In the genomic region with DNA sequence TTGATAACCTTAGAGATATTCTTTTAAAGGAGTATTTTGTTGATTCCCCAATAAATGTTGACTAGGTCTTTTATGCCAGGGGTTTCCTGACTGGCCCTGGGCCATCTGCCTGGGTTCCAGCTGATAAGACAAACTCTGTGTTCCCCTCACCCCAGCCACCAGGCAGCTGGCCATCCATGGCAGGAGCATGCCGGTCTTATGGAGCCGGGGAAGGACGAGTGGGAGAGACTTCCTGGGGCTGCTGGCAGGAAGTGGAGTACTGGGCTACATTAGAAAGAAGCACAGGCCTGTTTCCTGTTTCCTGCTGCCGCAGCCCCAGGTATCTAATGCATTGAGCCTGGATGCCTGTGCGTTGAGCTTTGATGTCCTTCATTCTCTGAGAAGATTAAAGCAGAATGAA, we compare ENCODE assay signal across 10 mouse cellular contexts.
A peak's percentile ranks its signal among the peaks of the same experiment; 100 is the strongest.
DNase-seq lines count a peak whose midpoint lies in the region; ATAC-seq and TF ChIP-seq lines count a peak whose summit lies in the region.
"Had no signal": no experiment of that assay in that cellular context is flagged by ENCODE, and none has a peak within 500 bp of the region (broad histone marks: within the 10 kb centered on the region; RNA-seq: fewer than 3 reads in every experiment).

No protein-coding gene starts in this region.

- peak; percentile 74 for ATAC-seq in CD4-positive, CD25-positive, alpha-beta regulatory T cell, adult 4 months
- ATAC-seq: intestine, embryonic 16.5 days had no signal

- H3K27ac ChIP-seq in kidney, adult 2 months (ENCODE audit: insufficient read depth, low read depth, low read length): no peak overlapping the region
- peak overlapping the region; percentile 40 for H3K27ac ChIP-seq in embryonic facial prominence, embryonic 10.5 days (replicated peaks)
- H3K27ac ChIP-seq: neural tube, embryonic 15.5 days had no signal

- peaks cover 3% of the 10 kb centered on the region; the same call in 1 of the 2 replicates for H3K36me3 ChIP-seq in kidney, adult 2 months (ENCODE audit: control insufficient read depth, insufficient read depth, low read length)
- H3K36me3 ChIP-seq in embryonic facial prominence, embryonic 10.5 days (replicated peaks): no peaks in the 10 kb centered on the region

- DNase-seq in kidney, adult 2 months: peak; percentile 30
- no peak for DNase-seq in kidney, adult 18-20 months
- DNase-seq in embryonic facial prominence, embryonic 10.5 days (ENCODE audit: low spot score): no peak
- peak; percentile 66 for DNase-seq in lung, postnatal 10 days
- no peak for DNase-seq in cerebellum, postnatal 4 days (ENCODE audit: low spot score in 2 of 2)
- no peak for DNase-seq in spleen, postnatal 4 days (ENCODE audit: low spot score in 2 of 2)
- no peak for DNase-seq in embryo, embryonic 10.5 days (ENCODE audit: low spot score)

- no peak overlapping the region for H3K4me3 ChIP-seq in kidney, adult 2 months (ENCODE audit: insufficient read depth, low read depth, low read length)
- no peak overlapping the region for H3K4me3 ChIP-seq in embryonic facial prominence, embryonic 10.5 days
- H3K4me3 ChIP-seq: neural tube, embryonic 15.5 days had no signal

- no peaks in the 10 kb centered on the region for H3K9me3 ChIP-seq in embryonic facial prominence, embryonic 10.5 days
- H3K9me3 ChIP-seq: neural tube, embryonic 15.5 days had no signal

- TF ChIP-seq POLR2A in kidney, adult 2 months (IDR thresholded peaks at IDR 0.05; ENCODE audit: low read depth, low read length): no peak

- no peaks in the 10 kb centered on the region for H3K27me3 ChIP-seq in kidney, adult 2 months (replicated peaks; ENCODE audit: control insufficient read depth, insufficient read depth, low read length)
- no peaks in the 10 kb centered on the region for H3K27me3 ChIP-seq in embryonic facial prominence, embryonic 10.5 days (replicated peaks; ENCODE audit: low read depth, poor library complexity, severe bottlenecking)
- H3K27me3 ChIP-seq: neural tube, embryonic 15.5 days had no signal

- no peak for TF ChIP-seq CTCF in kidney, adult 2 months (conservative IDR thresholded peaks at IDR 0.05; ENCODE audit: insufficient read depth, insufficient read length, low read depth, low read length)

- WGBS in kidney, adult 2 months: 65% methylated on average over 5 of the region's 5 CpGs
- 49% methylated on average over 5 of the region's 5 CpGs for whole genome bisulfite sequencing in embryonic facial prominence, embryonic 10.5 days

- H3K4me1 ChIP-seq in kidney, adult 2 months (ENCODE audit: control insufficient read depth, insufficient read depth, low read length): 0 out of 2 replicates have a peak, but pooled peaks cover 4% of the 10 kb centered on the region
- H3K4me1 ChIP-seq in embryonic facial prominence, embryonic 10.5 days: peaks cover 37% of the 10 kb centered on the region
- H3K4me1 ChIP-seq: neural tube, embryonic 15.5 days had no signal

Comparison
In these comparisons a context has a peak if more than half of its experiments do, and no peak if none do; other contexts are left out.
1. DNase-seq: peak in kidney, adult 2 months (single experiment) and lung, postnatal 10 days (single experiment); none in kidney, adult 18-20 months (single experiment), embryonic facial prominence, embryonic 10.5 days (single experiment), cerebellum, postnatal 4 days (0 of 2), spleen, postnatal 4 days (0 of 2) and embryo, embryonic 10.5 days (single experiment).